Mouse (Mus musculus) ZHBTc4 (cell line): ENCODE measurements around the gene Il16.

ENCODE experiments used
- DNase-seq: peaks from one replicate; pipeline ENCODE4 v3.0.0-alpha.2; 2011; ENCODE audit warnings: low read depth, low spot score

Il16 gene

GRCm38 (mm10) chr7:83682640-83683274, 62.8 kb downstream of the Il16 start:
- DNase-seq: no peak

GRCm38 (mm10) chr7:83678506-83678905, 67.0 kb downstream of the Il16 start:
- DNase-seq: no peak

- DNase-seq: no peak
These were observed 68.2 kb downstream of the Il16 start for GRCm38 (mm10) chr7:83677296-83677695.

- DNase-seq: peak; percentile 52
These were observed 69.8 kb downstream of the Il16 start for GRCm38 (mm10) chr7:83675545-83676254.

- no peak for DNase-seq
These were observed 74.0 kb downstream of the Il16 start for GRCm38 (mm10) chr7:83671573-83671972.

- peak; percentile 42 for DNase-seq
These were observed 76.8 kb downstream of the Il16 start for GRCm38 (mm10) chr7:83668724-83669123.

- no peak for DNase-seq
These were observed 77.4 kb downstream of the Il16 start for GRCm38 (mm10) chr7:83667936-83668645.

GRCm38 (mm10) chr7:83666087-83666595, 79.4 kb downstream of the Il16 start:
- DNase-seq: no peak

GRCm38 (mm10) chr7:83662711-83663375, 82.7 kb downstream of the Il16 start:
- DNase-seq: no peak

- no peak for DNase-seq
These were observed 83.8 kb downstream of the Il16 start for GRCm38 (mm10) chr7:83661763-83662162.

GRCm38 (mm10) chr7:83661031-83661430, 84.5 kb downstream of the Il16 start:
- no peak for DNase-seq

- peak; percentile 25 for DNase-seq
These were observed 85.2 kb downstream of the Il16 start for GRCm38 (mm10) chr7:83660273-83660691.

- DNase-seq: no peak
These were observed 86.1 kb downstream of the Il16 start for GRCm38 (mm10) chr7:83659159-83660065.

- DNase-seq: no peak
These were observed 86.8 kb downstream of the Il16 start for GRCm38 (mm10) chr7:83658716-83659115.

- no peak for DNase-seq
These were observed 90.4 kb downstream of the Il16 start for GRCm38 (mm10) chr7:83654938-83655630.

GRCm38 (mm10) chr7:83654196-83654595, 91.3 kb downstream of the Il16 start:
- no peak for DNase-seq

GRCm38 (mm10) chr7:83653605-83654051, 91.9 kb downstream of the Il16 start:
- DNase-seq: no peak

GRCm38 (mm10) chr7:83652498-83652897, 93.0 kb downstream of the Il16 start:
- no peak for DNase-seq

GRCm38 (mm10) chr7:83650638-83651037, 94.9 kb downstream of the Il16 start:
- no peak for DNase-seq

GRCm38 (mm10) chr7:83648807-83649206, 96.7 kb downstream of the Il16 start:
- no peak for DNase-seq
